ENCODE assay signal across 9 mouse cellular contexts in the genomic region with DNA sequence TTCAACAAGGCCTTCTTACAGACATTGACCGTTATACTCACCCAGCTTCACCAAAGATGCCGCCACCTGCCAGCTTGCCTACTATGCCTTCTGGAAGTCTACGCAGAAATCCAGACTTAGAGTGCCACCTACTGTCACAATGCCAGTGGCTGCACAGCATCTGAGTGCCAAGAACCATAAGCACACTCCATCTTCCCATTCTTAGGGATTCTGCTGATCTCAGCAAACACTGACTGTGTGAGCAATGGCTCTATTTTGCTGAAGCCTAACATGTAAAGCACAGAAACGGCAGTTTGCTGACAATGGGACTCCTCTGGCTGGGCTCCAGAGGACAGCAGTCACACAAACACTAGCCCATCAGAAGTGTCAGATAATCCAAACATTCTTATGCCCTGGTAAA. TPM values are rescaled to one million over a fixed set of nuclear protein-coding genes. Genes with fewer than 3 reads are reported as not detected.
DNase-seq lines count a peak whose midpoint lies in the region; ATAC-seq and TF ChIP-seq lines count a peak whose summit lies in the region.
"Had no signal": no experiment of that assay in that cellular context is flagged by ENCODE, and none has a peak within 500 bp of the region (broad histone marks: within the 10 kb centered on the region; RNA-seq: fewer than 3 reads in every experiment).

No protein-coding gene starts in this region.

- no peak overlapping the region for H3K27ac ChIP-seq in kidney, adult 2 months (ENCODE audit: insufficient read depth, low read depth, low read length)
- no peak overlapping the region for H3K27ac ChIP-seq in liver, embryonic 14.5 days
- H3K27ac ChIP-seq: limb, embryonic 15.5 days had no signal

- no peaks in the 10 kb centered on the region for H3K9me3 ChIP-seq in liver, embryonic 14.5 days (ENCODE audit: control insufficient read depth, low read length)
- H3K9me3 ChIP-seq: limb, embryonic 15.5 days had no signal

- peak; percentile 51 for TF ChIP-seq CTCF in kidney, adult 2 months (conservative IDR thresholded peaks at IDR 0.05; ENCODE audit: insufficient read depth, insufficient read length, low read depth, low read length)
- TF ChIP-seq CTCF in liver, embryonic 14.5 days (IDR thresholded peaks at IDR 0.05; ENCODE audit: low read depth): peak; percentile 48

- no peaks in the 10 kb centered on the region for H3K4me1 ChIP-seq in kidney, adult 2 months (ENCODE audit: control insufficient read depth, insufficient read depth, low read length)
- no peaks in the 10 kb centered on the region for H3K4me1 ChIP-seq in liver, embryonic 14.5 days (replicated peaks; ENCODE audit: control insufficient read depth in 2 of 2, insufficient read depth in 2 of 2, low read length in 1 of 2)
- H3K4me1 ChIP-seq: limb, embryonic 15.5 days had no signal

- DNase-seq in kidney, adult 2 months: peak; percentile 13
- DNase-seq in kidney, adult 18-20 months: no peak
- peak; percentile 33 for DNase-seq in ZHBTc4 (ENCODE audit: low read depth, low spot score)
- DNase-seq in embryo, embryonic 11.5 days (ENCODE audit: low read depth, low spot score): peak; percentile 11
- peak; percentile 1 for DNase-seq in induced T-regulatory cell, adult 2 months (ENCODE audit: low read depth)
- DNase-seq in liver, embryonic 14.5 days (ENCODE audit: low read depth in 3 of 3, low spot score in 3 of 3): peak in 1 of 3 experiments; percentile 1
- peak; percentile 67 to 69 for DNase-seq in right cerebral cortex, adult 2 months (ENCODE audit: low spot score in 2 of 2)

- H3K36me3 ChIP-seq in kidney, adult 2 months (ENCODE audit: control insufficient read depth, insufficient read depth, low read length): no peaks in the 10 kb centered on the region
- no peaks in the 10 kb centered on the region for H3K36me3 ChIP-seq in liver, embryonic 14.5 days (replicated peaks; ENCODE audit: control insufficient read depth, insufficient read depth, low read depth)
- H3K36me3 ChIP-seq: limb, embryonic 15.5 days had no signal

- TF ChIP-seq EP300 in liver, embryonic 14.5 days (IDR thresholded peaks at IDR 0.05; ENCODE audit: low read depth): no peak

- H3K4me2 ChIP-seq in liver, embryonic 14.5 days (ENCODE audit: low read depth): no peak overlapping the region
- H3K4me2 ChIP-seq: limb, embryonic 15.5 days had no signal

- no peak overlapping the region for H3K9ac ChIP-seq in liver, embryonic 14.5 days (replicated peaks)
- H3K9ac ChIP-seq: limb, embryonic 15.5 days had no signal

- WGBS in kidney, adult 2 months: 23% methylated on average over 4 of the region's 4 CpGs
- WGBS in liver, embryonic 14.5 days (ENCODE audit: insufficient replicate concordance): 40% methylated on average over 4 of the region's 4 CpGs

- no peak overlapping the region for H3K4me3 ChIP-seq in kidney, adult 2 months (ENCODE audit: insufficient read depth, low read depth, low read length)
- H3K4me3 ChIP-seq in liver, embryonic 14.5 days (ENCODE audit: insufficient read depth in 1 of 2, low read depth in 2 of 2, low read length in 2 of 2): no peak overlapping the region
- H3K4me3 ChIP-seq: limb, embryonic 15.5 days had no signal

- no peaks in the 10 kb centered on the region for H3K27me3 ChIP-seq in kidney, adult 2 months (replicated peaks; ENCODE audit: control insufficient read depth, insufficient read depth, low read length)
- no peaks in the 10 kb centered on the region for H3K27me3 ChIP-seq in liver, embryonic 14.5 days (ENCODE audit: control insufficient read depth, insufficient read depth, low read length)
- H3K27me3 ChIP-seq: limb, embryonic 15.5 days had no signal

- ATAC-seq in liver, embryonic 14.5 days (ENCODE audit: insufficient read depth): no peak
- no peak for ATAC-seq in monocyte, adult 5-6 weeks (replicated peaks; ENCODE audit: insufficient number of reproducible peaks, low FRiP score, low TSS enrichment, poor library complexity, severe bottlenecking)

- TF ChIP-seq POLR2A in kidney, adult 2 months (IDR thresholded peaks at IDR 0.05; ENCODE audit: low read depth, low read length): no peak

RNA-seq across cellular contexts. Expression of gene Olfr270, which starts 5.7 kb away (rescaled TPM):
- polyA plus RNA-seq in kidney, adult 2 months (2012; rRNA removed): not detected in 2 replicates
- not detected in 2 replicates for polyA plus RNA-seq in liver, embryonic 14.5 days (2012; rRNA removed)
- not detected in 2 replicates for polyA plus RNA-seq in liver, embryonic 14.5 days (2014; fragmentation: Nextera tagmentation; extraction: Ambion mirVana)
- total RNA-seq in monocyte, adult 5-6 weeks (2017): not detected in 3 replicates
- polyA plus RNA-seq: limb, embryonic 15.5 days had no signal

RNA-seq across cellular contexts. Expression of gene Nipsnap3a, which starts 30.4 kb away (rescaled TPM):
- not detected in 2 replicates for polyA plus RNA-seq in kidney, adult 2 months (2012; rRNA removed)
- not detected in 2 replicates for polyA plus RNA-seq in liver, embryonic 14.5 days (2012; rRNA removed)
- not detected in 2 replicates for polyA plus RNA-seq in liver, embryonic 14.5 days (2014; fragmentation: Nextera tagmentation; extraction: Ambion mirVana)
- total RNA-seq in monocyte, adult 5-6 weeks (2017): not detected in 3 replicates
- polyA plus RNA-seq: limb, embryonic 15.5 days had no signal

RNA-seq across cellular contexts. Expression of gene Olfr272, which starts 39.7 kb away (rescaled TPM):
- polyA plus RNA-seq in kidney, adult 2 months (2012; rRNA removed): not detected in 2 replicates
- polyA plus RNA-seq in liver, embryonic 14.5 days (2012; rRNA removed): 0.03 and 0.04 TPM in 2 replicates
- polyA plus RNA-seq in liver, embryonic 14.5 days (2014; fragmentation: Nextera tagmentation; extraction: Ambion mirVana): not detected in 2 replicates
- not detected in 3 replicates for total RNA-seq in monocyte, adult 5-6 weeks (2017)
- polyA plus RNA-seq: limb, embryonic 15.5 days had no signal

RNA-seq across cellular contexts. Expression of gene Nipsnap3b, which starts 53.0 kb away (rescaled TPM):
- 24.4 and 24.9 TPM in 2 replicates for polyA plus RNA-seq in kidney, adult 2 months (2012; rRNA removed)
- 12.0 and 13.2 TPM in 2 replicates for polyA plus RNA-seq in liver, embryonic 14.5 days (2012; rRNA removed)
- polyA plus RNA-seq in liver, embryonic 14.5 days (2014; fragmentation: Nextera tagmentation; extraction: Ambion mirVana): 33.7 and 38.4 TPM in 2 replicates
- total RNA-seq in monocyte, adult 5-6 weeks (2017): 39.4 to 60.4 TPM (median 56.4 TPM) in 3 replicates
